Mouse (Mus musculus) G1E (cell line): ENCODE data around the gene Deup1.

Experiments used
- CTCF ChIP-seq: IDR thresholded peaks from 2 replicates; pipeline ENCODE4 v1.5.1; 2012; ENCODE audit warnings: low read depth, low read length, inconsistent platforms, mixed read lengths
- GATA1 ChIP-seq: IDR thresholded peaks from 2 replicates; pipeline ENCODE4 v1.6.1; 2012; ENCODE audit warnings: borderline replicate concordance, low read length, inconsistent platforms, mixed read lengths
- TAL1 ChIP-seq: conservative IDR thresholded peaks from 2 replicates; pipeline ENCODE4 v1.6.1; 2012; ENCODE audit warnings: low read depth, low read length, inconsistent platforms, mixed read lengths

DNA sequence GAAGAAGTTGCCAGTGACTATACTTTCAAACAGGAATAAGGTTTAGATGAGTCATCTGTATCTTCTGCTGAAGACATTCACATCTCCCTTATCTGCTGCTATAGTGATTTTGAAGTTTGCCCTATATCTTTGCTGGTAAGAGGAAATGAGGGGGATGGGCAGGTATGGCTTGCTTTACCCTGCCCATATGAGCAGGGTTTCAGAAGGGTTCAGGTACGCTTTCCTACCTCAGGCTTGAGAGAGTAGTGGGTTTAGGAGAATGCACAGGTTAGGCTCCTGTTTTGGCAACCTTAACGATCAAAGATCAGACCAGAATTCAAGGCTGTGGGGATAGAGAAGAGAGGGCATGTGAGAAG is 97.8 kb downstream of the Deup1 start:
- TF ChIP-seq GATA1 (no peak), CTCF (no peak), TAL1 (no peak)
